Mouse (Mus musculus) adrenal gland, postnatal 10 days (tissue): ENCODE measurements around the gene Pou2f2. TPM values are rescaled to one million over a fixed set of nuclear protein-coding genes. Genes with fewer than 3 reads are reported as not detected.

ENCODE experiments used
- DNase-seq: peaks from one replicate; pipeline ENCODE4 v3.0.0; 2021; ENCODE audit warnings: mixed read lengths
- total RNA-seq, 2 experiments: library from RNA; stranded (reverse); gene quantifications; 2 replicates each; pipeline ENCODE4 v1.2.3; 2021

Pou2f2 gene
- total RNA-seq, 2 experiments from 2014 or later: 2.3 to 3.6 TPM

- no peak for DNase-seq
These were observed 15.6 kb upstream of the Pou2f2 start for GRCm38 (mm10) chr7:25195148-25195547.

GRCm38 (mm10) chr7:25192110-25192509, 12.6 kb upstream of the Pou2f2 start:
- DNase-seq: no peak

GRCm38 (mm10) chr7:25190806-25191205, 11.3 kb upstream of the Pou2f2 start:
- no peak for DNase-seq

GRCm38 (mm10) chr7:25187662-25188650, 8.4 kb upstream of the Pou2f2 start:
- peak; percentile 91 for DNase-seq

GRCm38 (mm10) chr7:25184091-25184490, 4.6 kb upstream of the Pou2f2 start:
- no peak for DNase-seq

- no peak for DNase-seq
These were observed 2.3 kb upstream of the Pou2f2 start for GRCm38 (mm10) chr7:25181814-25182213.

- peak; percentile 44 for DNase-seq
These were observed 1.8 kb upstream of the Pou2f2 start for GRCm38 (mm10) chr7:25181331-25181790.

GRCm38 (mm10) chr7:25180512-25180911, 986 bp upstream of the Pou2f2 start:
- DNase-seq: no peak

GRCm38 (mm10) chr7:25178787-25179605, 530 bp downstream of the Pou2f2 start:
- peak; percentile 20 for DNase-seq

- no peak for DNase-seq
These were observed 1.2 kb downstream of the Pou2f2 start for GRCm38 (mm10) chr7:25178317-25178716.

- no peak for DNase-seq
These were observed 5.2 kb downstream of the Pou2f2 start for GRCm38 (mm10) chr7:25174343-25174742.

- DNase-seq: no peak
These were observed 6.9 kb downstream of the Pou2f2 start for GRCm38 (mm10) chr7:25172669-25173068.

- no peak for DNase-seq
These were observed 8.9 kb downstream of the Pou2f2 start for GRCm38 (mm10) chr7:25170583-25170982.

GRCm38 (mm10) chr7:25166106-25166505, 13.4 kb downstream of the Pou2f2 start:
- no peak for DNase-seq

GRCm38 (mm10) chr7:25156158-25156648, 23.3 kb downstream of the Pou2f2 start:
- no peak for DNase-seq

GRCm38 (mm10) chr7:25155469-25156157, 23.9 kb downstream of the Pou2f2 start:
- DNase-seq: peak; percentile 19

GRCm38 (mm10) chr7:25154648-25155047, 24.9 kb downstream of the Pou2f2 start:
- no peak for DNase-seq

- DNase-seq: no peak
These were observed 25.7 kb downstream of the Pou2f2 start for GRCm38 (mm10) chr7:25153841-25154240.

- no peak for DNase-seq
These were observed 27.5 kb downstream of the Pou2f2 start for GRCm38 (mm10) chr7:25151916-25152556.

- no peak for DNase-seq
These were observed 28.5 kb downstream of the Pou2f2 start for GRCm38 (mm10) chr7:25151009-25151408.

- DNase-seq: no peak
These were observed 29.3 kb downstream of the Pou2f2 start for GRCm38 (mm10) chr7:25150151-25150663.
